Mouse (Mus musculus) lung, embryonic 14.5 days (tissue): Measurements from ENCODE around the gene Bcl2a1b. TPM values are rescaled to one million over a fixed set of nuclear protein-coding genes. Genes with fewer than 3 reads are reported as not detected.
"Not testable (repeated sequence)": the region's sequence is repeated elsewhere in the genome, so short reads cannot be mapped to it uniquely, and the experiment has no call there.

Experiments
- ATAC-seq: fragments of 200-750 bp; cut with Nextera tagmentation; 2 replicates; pipeline ENCODE4 v1.8.0; 2017; ENCODE audit warnings: mild to moderate bottlenecking, moderate TSS enrichment, moderate library complexity; ENCODE audit not compliant: insufficient read depth
- DNase-seq: peaks from one replicate; pipeline ENCODE4 v3.0.0-alpha.2; 2015
- H3K27ac ChIP-seq: fragments of 300-500 bp; sonication (generic); 2 replicates; pipeline ENCODE4 v1.5.1; 2014; ENCODE audit warnings: low read depth, mild to moderate bottlenecking, moderate library complexity
- H3K27me3 ChIP-seq: fragments of 300-500 bp; sonication (generic); 2 replicates; pipeline ENCODE4 v1.6.1; 2014; ENCODE audit warnings: low read length, control low read depth; ENCODE audit not compliant: insufficient read depth
- H3K36me3 ChIP-seq: fragments of 300-500 bp; sonication (generic); 2 replicates; pipeline ENCODE4 v1.6.1; 2014; ENCODE audit warnings: control low read depth; ENCODE audit not compliant: insufficient read depth
- H3K4me1 ChIP-seq: fragments of 300-500 bp; sonication (generic); 2 replicates; pipeline ENCODE4 v1.6.1; 2014; ENCODE audit warnings: antibody characterized with exemption, control low read depth; ENCODE audit not compliant: insufficient read depth
- H3K4me2 ChIP-seq: fragments of 300-500 bp; sonication (generic); 2 replicates; pipeline ENCODE4 v1.6.1; 2014; ENCODE audit warnings: mild to moderate bottlenecking
- H3K4me3 ChIP-seq: fragments of 300-500 bp; sonication (generic); 2 replicates; pipeline ENCODE4 v1.5.1; 2014; ENCODE audit warnings: low read depth, low read length
- H3K9ac ChIP-seq: fragments of 300-500 bp; sonication (generic); 2 replicates; pipeline ENCODE4 v1.6.1; 2014
- H3K9me3 ChIP-seq: fragments of 300-500 bp; sonication (generic); 2 replicates; pipeline ENCODE4 v1.6.1; 2016; ENCODE audit warnings: low read depth, low read length, control low read depth
- CTCF ChIP-seq: IDR thresholded peaks from 2 replicates; pipeline ENCODE4 v1.5.1; 2016; ENCODE audit warnings: antibody characterized with exemption, low read depth
- WGBS: fragments of 180-500 bp; shearing (Covaris S2); extraction: QIAGEN DNeasy Blood & Tissue Kit; methylation state at CpG from one replicate; pipeline ENCODE4 v1.1.7; 2014; 5-methylcytosine and 5-hydroxymethylcytosine counted together
- polyA plus RNA-seq: library from polyadenylated mRNA; unstranded; fragments of >200 nt; fragmentation: Nextera tagmentation; extraction: Ambion mirVana; gene quantifications from 2 replicates; pipeline ENCODE4 v1.2.1, GENCODE M21; 2014

The Bcl2a1b gene
- 4.3 and 4.6 TPM in 2 replicates for polyA plus RNA-seq

DNA sequence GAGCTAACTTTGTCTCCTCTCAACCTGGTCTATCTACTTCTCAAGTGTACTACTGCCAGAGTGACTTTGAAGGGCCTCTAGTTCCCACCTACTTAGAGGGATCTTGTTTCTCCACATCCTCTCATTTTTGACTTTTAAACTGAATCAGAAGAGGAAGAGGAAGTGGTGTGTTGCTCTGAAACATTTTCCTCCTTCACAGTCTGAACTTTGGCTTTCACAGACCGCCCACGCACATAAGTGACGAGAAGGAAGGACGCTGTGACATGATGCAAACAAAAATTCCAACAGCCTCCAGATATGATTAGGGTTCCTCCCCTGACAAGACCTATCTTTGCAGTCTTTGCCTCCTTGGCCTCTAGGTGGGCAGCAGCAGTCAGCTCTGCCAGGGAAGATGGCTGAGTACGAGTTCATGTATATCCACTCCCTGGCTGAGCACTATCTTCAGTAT is at the start of gene Bcl2a1b, which contains the start of gene Gm29094:
Gene Bcl2a1b, plus strand, starts transcription at position 241 of the 448 bp plus-strand sequence.
Gene Gm29094, plus strand, starts transcription at position 411 of the 448 bp plus-strand sequence.
- H3K9me3 ChIP-seq, DNase-seq, H3K4me3 ChIP-seq, H3K9ac ChIP-seq, H3K27me3 ChIP-seq, H3K4me1 ChIP-seq, H3K36me3 ChIP-seq, H3K27ac ChIP-seq, H3K4me2 ChIP-seq: not testable (repeated sequence)
- 0 out of 2 replicates have a peak, but pooled peaks have one; percentile 18 for ATAC-seq
- WGBS: 62% methylated on average over 5 of the region's 5 CpGs

GRCm38 (mm10) chr9:89172539-89172938 is 26.5 kb upstream of the Bcl2a1b start:
- H3K9ac ChIP-seq, H3K9me3 ChIP-seq, ATAC-seq: not testable (repeated sequence)

DNA sequence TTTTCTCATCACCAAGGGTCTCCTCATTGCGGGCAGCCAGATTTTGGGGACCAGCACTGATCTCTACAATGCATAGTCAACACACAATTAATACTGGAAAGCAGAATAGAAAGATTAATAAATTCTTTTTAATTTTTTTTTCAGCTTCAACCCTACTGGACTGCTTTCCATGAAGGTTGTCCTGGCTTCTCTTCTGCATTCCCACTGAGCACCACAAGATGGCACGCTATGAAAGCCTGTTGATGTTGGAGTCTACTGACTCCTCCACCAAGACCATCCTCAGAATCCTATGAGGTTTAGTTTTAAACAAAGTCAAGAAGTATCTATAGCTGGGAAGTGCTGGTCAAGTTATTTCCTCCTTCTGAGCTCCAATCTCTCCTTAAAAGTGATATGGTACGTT is 20.2 kb upstream of the Bcl2a1b start:
- not testable (repeated sequence) for H3K36me3 ChIP-seq, H3K27me3 ChIP-seq, H3K27ac ChIP-seq, ATAC-seq, H3K4me3 ChIP-seq, H3K9me3 ChIP-seq, H3K9ac ChIP-seq, H3K4me2 ChIP-seq, H3K4me1 ChIP-seq
- 30% methylated on average over 2 of the region's 3 CpGs for WGBS
- TF ChIP-seq CTCF: peak; percentile 52
- peak; percentile 53 for DNase-seq

More at GRCm38 (mm10) chr9:89172539-89172938, 26.5 kb upstream of the Bcl2a1b start:
- not testable (repeated sequence) for H3K27ac ChIP-seq, H3K36me3 ChIP-seq, H3K4me1 ChIP-seq, H3K4me3 ChIP-seq, DNase-seq, H3K27me3 ChIP-seq, H3K4me2 ChIP-seq

DNA sequence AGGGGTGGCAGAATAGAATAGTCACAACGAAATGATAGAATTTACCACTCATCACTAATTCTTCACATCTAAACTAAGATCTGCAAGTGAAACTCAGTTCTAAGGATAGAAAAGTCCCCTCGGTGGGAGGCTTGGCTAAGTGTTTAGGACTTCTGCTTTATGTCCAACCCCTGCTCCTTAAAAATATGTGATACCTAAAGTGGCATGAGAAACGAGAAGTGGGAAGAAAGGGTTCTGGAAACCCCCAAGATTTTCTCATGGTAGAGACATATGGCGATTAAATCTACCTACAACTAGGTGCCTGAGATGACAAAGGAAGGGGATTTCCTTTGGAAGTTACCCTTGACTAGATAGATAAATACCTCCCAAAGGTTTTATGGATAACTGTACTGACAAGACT is 19.5 kb upstream of the Bcl2a1b start:
- 71% methylated on average over 2 of the region's 4 CpGs for WGBS
- H3K9ac ChIP-seq, H3K4me3 ChIP-seq, H3K4me1 ChIP-seq, H3K27me3 ChIP-seq, H3K4me2 ChIP-seq, H3K36me3 ChIP-seq, DNase-seq, H3K27ac ChIP-seq, ATAC-seq, H3K9me3 ChIP-seq: not testable (repeated sequence)

- not testable (repeated sequence) for ATAC-seq
- WGBS: 75% methylated on average over 15 of the region's 15 CpGs
Observed at GRCm38 (mm10) chr9:89187006-89187405, 12.0 kb upstream of the Bcl2a1b start.

DNA sequence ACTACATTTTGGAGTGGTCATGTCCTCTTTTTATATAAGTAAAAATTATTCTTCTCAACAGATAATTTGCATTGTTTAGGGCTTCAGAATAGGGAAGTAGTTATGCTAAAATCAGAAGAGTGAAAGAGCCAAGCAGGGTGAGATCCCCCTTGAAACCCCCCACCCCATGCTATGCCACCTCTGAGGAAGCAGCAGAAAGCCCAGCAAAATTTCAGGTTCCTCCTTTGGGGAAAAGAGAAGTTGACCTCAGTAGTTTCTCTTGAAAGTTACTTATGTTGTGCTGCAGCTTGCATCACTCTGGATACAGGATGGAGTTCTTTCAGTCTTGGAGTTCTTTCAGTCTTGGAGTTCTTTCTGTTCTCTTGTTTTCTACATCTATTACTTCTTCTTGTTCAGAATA is 3.5 kb upstream of the Bcl2a1b start:
- H3K9me3 ChIP-seq, H3K4me3 ChIP-seq, H3K9ac ChIP-seq, H3K4me2 ChIP-seq, DNase-seq, H3K36me3 ChIP-seq, H3K27ac ChIP-seq, H3K27me3 ChIP-seq, H3K4me1 ChIP-seq, ATAC-seq: not testable (repeated sequence)

More at GRCm38 (mm10) chr9:89187006-89187405, 12.0 kb upstream of the Bcl2a1b start:
- H3K27me3 ChIP-seq, H3K4me2 ChIP-seq, H3K36me3 ChIP-seq, H3K27ac ChIP-seq, H3K9ac ChIP-seq, H3K9me3 ChIP-seq, DNase-seq, H3K4me1 ChIP-seq, H3K4me3 ChIP-seq: not testable (repeated sequence)

GRCm38 (mm10) chr9:89197509-89197908 is 1.5 kb upstream of the Bcl2a1b start:
- not testable (repeated sequence) for H3K36me3 ChIP-seq, H3K4me1 ChIP-seq, H3K4me2 ChIP-seq, H3K9ac ChIP-seq, H3K4me3 ChIP-seq, H3K27me3 ChIP-seq, H3K27ac ChIP-seq, H3K9me3 ChIP-seq
- no CpG with 5 or more reads among the region's 1 CpGs for WGBS
- ATAC-seq (peak; percentile 97), DNase-seq (peak; percentile 56)

DNA sequence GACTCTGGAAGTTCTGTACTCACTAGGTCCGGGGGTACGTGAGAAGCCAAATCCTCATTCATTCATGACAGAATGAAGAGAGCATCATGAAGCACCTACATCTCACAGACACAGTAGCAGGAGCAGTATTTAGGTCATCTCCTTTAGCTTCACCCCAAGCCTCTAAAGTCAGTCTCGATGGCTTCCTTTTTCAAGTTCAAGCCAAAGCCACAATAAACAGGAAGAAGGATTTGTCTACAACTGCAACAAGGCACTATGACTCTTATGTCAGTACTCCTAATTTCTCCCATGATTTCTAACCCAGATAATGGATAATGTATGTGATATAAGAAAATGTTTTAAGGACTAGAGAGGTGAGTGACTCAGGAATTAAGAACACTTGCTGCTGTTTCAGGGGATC is 660 bp upstream of the Bcl2a1b start:
- not testable (repeated sequence) for ATAC-seq, H3K4me1 ChIP-seq
- WGBS: 68% methylated on average over 3 of the region's 3 CpGs

DNA sequence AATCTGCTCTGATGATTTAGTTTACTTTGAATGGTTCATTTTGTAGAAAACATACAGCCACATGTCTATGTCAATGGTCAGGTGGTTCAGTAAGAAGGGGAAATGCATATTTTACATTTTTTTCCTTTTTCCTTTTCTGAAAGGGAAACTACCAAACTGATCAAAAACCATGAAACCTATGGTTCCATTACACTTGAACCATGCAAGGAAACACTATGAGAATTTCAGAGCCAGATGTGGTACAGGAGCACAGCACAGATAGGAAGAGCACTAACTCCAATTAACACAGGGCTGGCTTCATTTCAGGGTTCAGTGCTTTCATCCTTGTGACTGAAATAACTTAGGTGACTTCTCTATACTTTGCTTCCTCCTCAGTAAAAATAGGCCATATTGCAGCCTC is 3.2 kb downstream of the Bcl2a1b start:
- H3K9ac ChIP-seq, H3K4me1 ChIP-seq, H3K27me3 ChIP-seq, H3K9me3 ChIP-seq, DNase-seq, H3K4me2 ChIP-seq, H3K4me3 ChIP-seq, H3K36me3 ChIP-seq, ATAC-seq, H3K27ac ChIP-seq: not testable (repeated sequence)

More for the DNA sequence above, 660 bp upstream of the Bcl2a1b start:
- H3K27ac ChIP-seq, H3K36me3 ChIP-seq, H3K9ac ChIP-seq, H3K4me3 ChIP-seq, DNase-seq, H3K9me3 ChIP-seq, H3K4me2 ChIP-seq, H3K27me3 ChIP-seq: not testable (repeated sequence)

DNA sequence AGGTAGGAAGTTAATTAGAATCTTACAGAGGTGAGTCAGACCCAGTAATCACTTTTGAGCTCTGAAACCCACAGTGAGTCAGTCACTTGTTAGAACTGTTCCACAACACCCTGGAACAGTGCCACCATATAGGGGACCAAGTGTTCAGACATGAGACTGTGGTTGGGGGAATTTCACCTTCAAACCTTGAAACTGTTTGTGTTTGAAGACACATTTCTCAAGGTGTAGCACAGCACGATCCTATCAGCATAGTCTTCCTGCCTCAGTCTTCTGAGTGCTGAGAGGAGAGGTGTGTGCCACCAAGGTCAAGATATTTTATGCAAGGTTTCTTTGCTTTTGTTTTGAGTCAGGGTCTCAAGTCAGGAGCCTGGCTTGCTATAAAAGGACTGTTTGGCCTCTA is 9.9 kb downstream of the Bcl2a1b start:
- not testable (repeated sequence) for H3K4me3 ChIP-seq, H3K36me3 ChIP-seq, H3K4me2 ChIP-seq, H3K27me3 ChIP-seq, H3K9me3 ChIP-seq, ATAC-seq, H3K27ac ChIP-seq, H3K9ac ChIP-seq, H3K4me1 ChIP-seq, DNase-seq
- 60% methylated on average over 1 of the region's 1 CpGs for WGBS
